Mouse (Mus musculus) heart, embryonic 13.5 days (tissue): Measurements from ENCODE around the gene Stra6l. TPM values are rescaled to one million over a fixed set of nuclear protein-coding genes. Genes with fewer than 3 reads are reported as not detected.

Experiments used
- ATAC-seq: fragments of 200-750 bp; cut with Nextera tagmentation; 2 replicates; pipeline ENCODE4 v1.8.0; 2017; ENCODE audit warnings: moderate TSS enrichment; ENCODE audit not compliant: insufficient number of reproducible peaks, low FRiP score, low TSS enrichment; ENCODE audit errors: extremely low read depth
- H3K27ac ChIP-seq: fragments of 300-500 bp; sonication (generic); replicated peaks from 2 replicates; pipeline ENCODE4 v1.5.1; 2015; ENCODE audit warnings: moderate library complexity, mild to moderate bottlenecking, inconsistent platforms
- H3K27me3 ChIP-seq: fragments of 300-500 bp; sonication (generic); replicated peaks from 2 replicates; pipeline ENCODE4 v1.6.1; 2015; ENCODE audit warnings: mild to moderate bottlenecking, inconsistent platforms
- H3K36me3 ChIP-seq: fragments of 300-500 bp; sonication (generic); 2 replicates; pipeline ENCODE4 v1.6.1; 2015; ENCODE audit warnings: mild to moderate bottlenecking, inconsistent platforms
- H3K4me1 ChIP-seq: fragments of 300-500 bp; sonication (generic); 2 replicates; pipeline ENCODE4 v1.6.1; 2015; ENCODE audit warnings: inconsistent platforms
- H3K4me2 ChIP-seq: fragments of 300-500 bp; sonication (generic); 2 replicates; pipeline ENCODE4 v1.6.1; 2015; ENCODE audit warnings: inconsistent platforms, mild to moderate bottlenecking, moderate library complexity
- H3K4me3 ChIP-seq: fragments of 300-500 bp; sonication (generic); 2 replicates; pipeline ENCODE4 v1.5.1; 2015; ENCODE audit warnings: moderate library complexity, mild to moderate bottlenecking, inconsistent platforms
- H3K9ac ChIP-seq: fragments of 300-500 bp; sonication (generic); 2 replicates; pipeline ENCODE4 v1.6.1; 2015; ENCODE audit warnings: inconsistent platforms, mild to moderate bottlenecking, moderate library complexity
- H3K9me3 ChIP-seq: fragments of 300-500 bp; sonication (generic); 2 replicates; pipeline ENCODE4 v1.6.1; 2016; ENCODE audit warnings: inconsistent platforms
- WGBS: fragments of 180-500 bp; shearing (Covaris S2); methylation state at CpG from one replicate; pipeline ENCODE4 v1.1.7; 2015; ENCODE audit warnings: mixed read lengths; 5-methylcytosine and 5-hydroxymethylcytosine counted together
- polyA plus RNA-seq: library from polyadenylated mRNA; unstranded; fragments of >200 nt; fragmentation: Nextera tagmentation; extraction: Ambion mirVana; gene quantifications from 2 replicates; pipeline ENCODE4 v1.2.1, GENCODE M21; 2015

Stra6l gene
- polyA plus RNA-seq, 1 experiment from 2014 or later = 0.05 TPM

- Histone ChIP-seq H3K27me3 (peaks cover 6% of the 10 kb centered on the region; the same call in 1 of the 2 replicates), H3K4me3 (no peak overlapping the region), H3K4me2 (no peak overlapping the region), H3K9me3 (no peaks in the 10 kb centered on the region), H3K9ac (no peak overlapping the region), H3K27ac (no peak overlapping the region), H3K4me1 (0 out of 2 replicates have a peak, but pooled peaks cover 7% of the 10 kb centered on the region), H3K36me3 (no peaks in the 10 kb centered on the region)
- ATAC-seq = no peak
- WGBS = 88% methylated on average over 16 of the region's 16 CpGs
Observed at GRCm38 (mm10) chr4:45883250-45883649, 34.8 kb downstream of the Stra6l start.

- no peak for ATAC-seq
- H3K9ac ChIP-seq = no peak overlapping the region
- H3K4me3 ChIP-seq = no peak overlapping the region
- H3K4me2 ChIP-seq = no peak overlapping the region
- no peaks in the 10 kb centered on the region for H3K36me3 ChIP-seq
- no peak overlapping the region for H3K27ac ChIP-seq
- H3K27me3 ChIP-seq = peaks cover 13% of the 10 kb centered on the region; the same call in 1 of the 2 replicates
- WGBS = 72% methylated on average over 6 of the region's 6 CpGs
- peaks cover 7% of the 10 kb centered on the region for H3K4me1 ChIP-seq
- H3K9me3 ChIP-seq = no peaks in the 10 kb centered on the region
Observed at GRCm38 (mm10) chr4:45889487-45889886, 41.0 kb downstream of the Stra6l start.

- Histone ChIP-seq H3K9me3 (no peaks in the 10 kb centered on the region), H3K4me3 (no peak within 1 kb of the TSS), H3K4me1 (peaks cover 7% of the 10 kb centered on the region), H3K27me3 (peaks cover 14% of the 10 kb centered on the region; the same call in 1 of the 2 replicates), H3K27ac (no peak within 1 kb of the TSS), H3K4me2 (peak within 1 kb of the TSS; percentile 55), H3K36me3 (no peaks in the 10 kb centered on the region), H3K9ac (no peak within 1 kb of the TSS)
- WGBS = 17% methylated on average over 19 of the region's 19 CpGs
- ATAC-seq = no peak
Observed at GRCm38 (mm10) chr4:45890066-45890761, 41.8 kb downstream of the Stra6l start, which contains the start of gene Ccdc180. TSS of gene Ccdc180 (plus strand) at chr4:45890303.

- Histone ChIP-seq H3K36me3 (no peaks in the 10 kb centered on the region), H3K4me3 (no peak overlapping the region), H3K4me2 (no peak overlapping the region), H3K9me3 (no peaks in the 10 kb centered on the region), H3K9ac (0 out of 2 replicates have a peak overlapping the region, but pooled peaks have one; percentile 10), H3K27ac (no peak overlapping the region), H3K4me1 (no peaks in the 10 kb centered on the region), H3K27me3 (peaks cover 65% of the 10 kb centered on the region)
- ATAC-seq = no peak
- WGBS = 13% methylated on average over 16 of the region's 16 CpGs
Observed at GRCm38 (mm10) chr4:45896425-45897081, 48.1 kb downstream of the Stra6l start.

GRCm38 (mm10) chr4:45898413-45898812 is 49.9 kb downstream of the Stra6l start:
- no peak overlapping the region for H3K27ac ChIP-seq
- H3K27me3 ChIP-seq = peaks cover 59% of the 10 kb centered on the region
- H3K4me1 ChIP-seq = no peaks in the 10 kb centered on the region
- H3K4me3 ChIP-seq = no peak overlapping the region
- H3K36me3 ChIP-seq = no peaks in the 10 kb centered on the region
- no peak for ATAC-seq
- no peaks in the 10 kb centered on the region for H3K9me3 ChIP-seq
- H3K4me2 ChIP-seq = no peak overlapping the region
- no peak overlapping the region for H3K9ac ChIP-seq
- WGBS = 40% methylated on average over 5 of the region's 5 CpGs

GRCm38 (mm10) chr4:45909256-45909655 is 60.8 kb downstream of the Stra6l start:
- H3K27ac ChIP-seq = no peak overlapping the region
- H3K9me3 ChIP-seq = no peaks in the 10 kb centered on the region
- H3K4me1 ChIP-seq = 0 out of 2 replicates have a peak, but pooled peaks cover 4% of the 10 kb centered on the region
- H3K9ac ChIP-seq = no peak overlapping the region
- H3K36me3 ChIP-seq = no peaks in the 10 kb centered on the region
- H3K4me3 ChIP-seq = no peak overlapping the region
- ATAC-seq = no peak
- WGBS = 86% methylated on average over 13 of the region's 13 CpGs
- H3K27me3 ChIP-seq = 0 out of 2 replicates have a peak, but pooled peaks cover 4% of the 10 kb centered on the region
- H3K4me2 ChIP-seq = no peak overlapping the region

- no peak overlapping the region for H3K4me3 ChIP-seq
- H3K4me2 ChIP-seq = no peak overlapping the region
- no peak overlapping the region for H3K27ac ChIP-seq
- ATAC-seq = no peak
- H3K27me3 ChIP-seq = 0 out of 2 replicates have a peak, but pooled peaks cover 4% of the 10 kb centered on the region
- H3K4me1 ChIP-seq = 0 out of 2 replicates have a peak, but pooled peaks cover 4% of the 10 kb centered on the region
- 56% methylated on average over 4 of the region's 4 CpGs for WGBS
- no peaks in the 10 kb centered on the region for H3K36me3 ChIP-seq
- H3K9ac ChIP-seq = no peak overlapping the region
- H3K9me3 ChIP-seq = no peaks in the 10 kb centered on the region
Observed at GRCm38 (mm10) chr4:45909924-45910323, 61.5 kb downstream of the Stra6l start.

GRCm38 (mm10) chr4:45911256-45911655 is 62.8 kb downstream of the Stra6l start:
- Histone ChIP-seq H3K36me3 (no peaks in the 10 kb centered on the region), H3K27me3 (0 out of 2 replicates have a peak, but pooled peaks cover 4% of the 10 kb centered on the region), H3K9me3 (peaks cover 4% of the 10 kb centered on the region; the same call in 1 of the 2 replicates), H3K4me2 (no peak overlapping the region), H3K4me1 (0 out of 2 replicates have a peak, but pooled peaks cover 4% of the 10 kb centered on the region), H3K27ac (no peak overlapping the region), H3K4me3 (no peak overlapping the region), H3K9ac (no peak overlapping the region)
- ATAC-seq = no peak
- 76% methylated on average over 5 of the region's 5 CpGs for WGBS

- Histone ChIP-seq H3K27me3 (0 out of 2 replicates have a peak, but pooled peaks cover 4% of the 10 kb centered on the region), H3K4me1 (0 out of 2 replicates have a peak, but pooled peaks cover 4% of the 10 kb centered on the region), H3K9me3 (peaks cover 4% of the 10 kb centered on the region; the same call in 1 of the 2 replicates), H3K36me3 (no peaks in the 10 kb centered on the region), H3K4me2 (no peak overlapping the region), H3K9ac (no peak overlapping the region), H3K27ac (no peak overlapping the region), H3K4me3 (no peak overlapping the region)
- 77% methylated on average over 4 of the region's 4 CpGs for WGBS
- no peak for ATAC-seq
Observed at GRCm38 (mm10) chr4:45911876-45912275, 63.4 kb downstream of the Stra6l start.

- Histone ChIP-seq H3K4me3 (no peak overlapping the region), H3K27ac (peak overlapping the region; percentile 42; the same call in 1 of the 2 replicates), H3K4me1 (no peaks in the 10 kb centered on the region), H3K36me3 (no peaks in the 10 kb centered on the region), H3K9me3 (peaks cover 4% of the 10 kb centered on the region; the same call in 1 of the 2 replicates), H3K27me3 (no peaks in the 10 kb centered on the region), H3K4me2 (no peak overlapping the region), H3K9ac (no peak overlapping the region)
- ATAC-seq = no peak
- WGBS = 50% methylated on average over 7 of the region's 7 CpGs
Observed at GRCm38 (mm10) chr4:45917091-45917490, 68.6 kb downstream of the Stra6l start.

- Histone ChIP-seq H3K36me3 (no peaks in the 10 kb centered on the region), H3K27ac (no peak overlapping the region), H3K4me3 (no peak overlapping the region), H3K4me1 (no peaks in the 10 kb centered on the region), H3K9me3 (no peaks in the 10 kb centered on the region), H3K9ac (no peak overlapping the region), H3K4me2 (no peak overlapping the region), H3K27me3 (no peaks in the 10 kb centered on the region; the same call in 1 of the 2 replicates)
- ATAC-seq = no peak
- WGBS = 74% methylated on average over 10 of the region's 10 CpGs
Observed at GRCm38 (mm10) chr4:45921663-45922435, 73.4 kb downstream of the Stra6l start.
